Mouse (Mus musculus): ENCODE results near the gene Mrps18a. TPM values are rescaled to one million over a fixed set of nuclear protein-coding genes. Genes with fewer than 3 reads are reported as not detected.

Mrps18a gene
- total and polyA plus RNA-seq, 2 experiments from 2014 or later, result 79.4 to 176 TPM

- TF ChIP-seq CTCF (IDR thresholded peaks at IDR 0.05; ENCODE audit: low read depth), result no peak
Observed at GRCm38 (mm10) chr17:46139872-46140271, 29.1 kb downstream of the Mrps18a start.

GRCm38 (mm10) chr17:46143578-46144423, 33.0 kb downstream of the Mrps18a start, which contains the start of gene Rsph9:
Rsph9 (minus strand) TSS chr17:46144216.
- DNase-seq (peak; percentile 87), ATAC-seq (peak; percentile 98)
- 4% methylated on average over 37 of the region's 37 CpGs for WGBS
- Histone ChIP-seq H3K4me3 (ENCODE audit: low read depth, low read length) (peak within 1 kb of the TSS; percentile 59), H3K36me3 (ENCODE audit: insufficient read depth) (peaks cover 20% of the 10 kb centered on the region), H3K9me3 (ENCODE audit: low read length) (no peaks in the 10 kb centered on the region), H3K27me3 (ENCODE audit: insufficient read depth, low read length) (no peaks in the 10 kb centered on the region), H3K4me1 (ENCODE audit: insufficient read depth) (peaks cover 9% of the 10 kb centered on the region), H3K27ac (ENCODE audit: low read depth, low read length) (peak within 1 kb of the TSS; percentile 71), H3K9ac (peak within 1 kb of the TSS; percentile 62), H3K4me2 (ENCODE audit: low read depth) (peak within 1 kb of the TSS; percentile 74)
- TF ChIP-seq CTCF (IDR thresholded peaks at IDR 0.05; ENCODE audit: low read depth), result 0 out of 2 replicates have a peak, but pooled peaks have one; percentile 27

More at GRCm38 (mm10) chr17:46139872-46140271, 29.1 kb downstream of the Mrps18a start:
- Histone ChIP-seq H3K9ac (no peak overlapping the region), H3K27me3 (ENCODE audit: insufficient read depth, low read length) (no peaks in the 10 kb centered on the region), H3K9me3 (ENCODE audit: low read length) (no peaks in the 10 kb centered on the region), H3K4me1 (ENCODE audit: insufficient read depth) (peaks cover 9% of the 10 kb centered on the region), H3K27ac (ENCODE audit: low read depth, low read length) (no peak overlapping the region), H3K4me3 (ENCODE audit: low read depth, low read length) (no peak overlapping the region), H3K36me3 (ENCODE audit: insufficient read depth) (0 out of 2 replicates have a peak, but pooled peaks cover 11% of the 10 kb centered on the region), H3K4me2 (ENCODE audit: low read depth) (no peak overlapping the region)
- 86% methylated on average over 3 of the region's 3 CpGs for WGBS
- ATAC-seq (no peak), DNase-seq (no peak)

- H3K4me1 ChIP-seq (ENCODE audit: insufficient read depth), result peaks cover 9% of the 10 kb centered on the region; the same call in 1 of the 2 replicates
- peak within 1 kb of the TSS; percentile 36 for H3K27ac ChIP-seq (ENCODE audit: low read depth, low read length)
- no peak for TF ChIP-seq CTCF (IDR thresholded peaks at IDR 0.05; ENCODE audit: low read depth)
- ATAC-seq (peak; percentile 97), DNase-seq (peak; percentile 90)
- WGBS, result 9% methylated on average over 33 of the region's 33 CpGs
- H3K9me3 ChIP-seq (ENCODE audit: low read length), result no peaks in the 10 kb centered on the region
- H3K36me3 ChIP-seq (ENCODE audit: insufficient read depth), result peaks cover 8% of the 10 kb centered on the region
- no peaks in the 10 kb centered on the region for H3K27me3 ChIP-seq (ENCODE audit: insufficient read depth, low read length)
- peak within 1 kb of the TSS; percentile 90 for H3K4me2 ChIP-seq (ENCODE audit: low read depth)
- H3K4me3 ChIP-seq (ENCODE audit: low read depth, low read length), result peak within 1 kb of the TSS; percentile 48
- H3K9ac ChIP-seq, result peak within 1 kb of the TSS; percentile 63
Observed at GRCm38 (mm10) chr17:46152847-46153782, 42.3 kb downstream of the Mrps18a start, which contains the start of gene Mad2l1bp. Mad2l1bp (minus strand) TSS chr17:46153553.

GRCm38 (mm10) chr17:46154336-46154735, 43.5 kb downstream of the Mrps18a start:
- Histone ChIP-seq H3K4me3 (ENCODE audit: low read depth, low read length) (no peak overlapping the region), H3K27ac (ENCODE audit: low read depth, low read length) (no peak overlapping the region), H3K4me2 (ENCODE audit: low read depth) (no peak overlapping the region), H3K27me3 (ENCODE audit: insufficient read depth, low read length) (no peaks in the 10 kb centered on the region), H3K36me3 (ENCODE audit: insufficient read depth) (no peaks in the 10 kb centered on the region), H3K9ac (no peak overlapping the region), H3K9me3 (ENCODE audit: low read length) (no peaks in the 10 kb centered on the region), H3K4me1 (ENCODE audit: insufficient read depth) (peaks cover 9% of the 10 kb centered on the region; the same call in 1 of the 2 replicates)
- WGBS, result 98% methylated on average over 3 of the region's 3 CpGs
- no peak for TF ChIP-seq CTCF (IDR thresholded peaks at IDR 0.05; ENCODE audit: low read depth)
- ATAC-seq (no peak), DNase-seq (no peak)

GRCm38 (mm10) chr17:46156680-46157079, 45.9 kb downstream of the Mrps18a start:
- TF ChIP-seq CTCF (IDR thresholded peaks at IDR 0.05; ENCODE audit: low read depth), result no peak
- Histone ChIP-seq H3K36me3 (ENCODE audit: insufficient read depth) (no peaks in the 10 kb centered on the region), H3K4me1 (ENCODE audit: insufficient read depth) (peaks cover 11% of the 10 kb centered on the region), H3K27ac (ENCODE audit: low read depth, low read length) (no peak overlapping the region), H3K9me3 (ENCODE audit: low read length) (no peaks in the 10 kb centered on the region), H3K4me3 (ENCODE audit: low read depth, low read length) (no peak overlapping the region), H3K4me2 (ENCODE audit: low read depth) (no peak overlapping the region), H3K9ac (no peak overlapping the region), H3K27me3 (ENCODE audit: insufficient read depth, low read length) (no peaks in the 10 kb centered on the region)
- no peak for DNase-seq
- 90% methylated on average over 5 of the region's 5 CpGs for WGBS
- ATAC-seq, result no peak

- H3K4me3 ChIP-seq (ENCODE audit: low read depth, low read length), result no peak overlapping the region
Observed at GRCm38 (mm10) chr17:46157131-46157530, 46.3 kb downstream of the Mrps18a start.

More at GRCm38 (mm10) chr17:46157131-46157530, 46.3 kb downstream of the Mrps18a start:
- Histone ChIP-seq H3K4me1 (ENCODE audit: insufficient read depth) (peaks cover 16% of the 10 kb centered on the region), H3K27me3 (ENCODE audit: insufficient read depth, low read length) (no peaks in the 10 kb centered on the region), H3K27ac (ENCODE audit: low read depth, low read length) (no peak overlapping the region), H3K36me3 (ENCODE audit: insufficient read depth) (no peaks in the 10 kb centered on the region), H3K4me2 (ENCODE audit: low read depth) (no peak overlapping the region), H3K9me3 (ENCODE audit: low read length) (no peaks in the 10 kb centered on the region), H3K9ac (no peak overlapping the region)
- no peak for TF ChIP-seq CTCF (IDR thresholded peaks at IDR 0.05; ENCODE audit: low read depth)
- ATAC-seq (no peak), DNase-seq (no peak)
- 85% methylated on average over 8 of the region's 8 CpGs for WGBS

Measured in forebrain, postnatal 0 days (tissue).